Mouse (Mus musculus): Measurements from ENCODE around the gene Pola2. TPM values are rescaled to one million over a fixed set of nuclear protein-coding genes. Genes with fewer than 3 reads are reported as not detected.

Pola2 gene
- polyA plus RNA-seq, 1 experiment from 2014 or later = 83.7 TPM

DNA sequence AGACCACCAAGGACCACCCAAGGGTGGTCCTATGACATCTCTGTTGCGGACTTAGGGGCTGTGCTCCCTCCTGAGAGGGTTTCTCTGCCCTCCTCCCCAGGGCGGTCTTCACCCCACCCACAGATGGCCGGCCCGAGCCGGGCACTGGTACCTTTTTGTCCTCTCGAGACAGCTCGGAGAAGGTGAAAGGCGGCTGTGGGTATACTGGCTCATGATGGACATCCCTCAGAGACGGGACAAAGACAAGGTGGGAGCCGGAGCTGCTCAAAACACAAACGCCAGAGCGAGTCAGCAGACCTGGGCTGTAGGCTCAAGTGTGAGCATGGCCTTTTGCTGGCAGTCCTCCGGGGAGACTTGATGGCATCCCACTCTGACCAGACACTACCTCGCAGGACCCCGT is 20.6 kb downstream of the Pola2 start:
- Histone ChIP-seq H3K4me1 (replicated peaks) (peaks cover 3% of the 10 kb centered on the region; the same call in 1 of the 2 replicates), H3K9me3 (no peaks in the 10 kb centered on the region), H3K27me3 (ENCODE audit: insufficient read depth, poor library complexity, severe bottlenecking) (no peaks in the 10 kb centered on the region), H3K27ac (no peak overlapping the region), H3K36me3 (peaks cover 92% of the 10 kb centered on the region), H3K4me3 (no peak overlapping the region)
- WGBS = 92% methylated on average over 15 of the region's 15 CpGs
- DNase-seq (ENCODE audit: low spot score) = no peak

GRCm38 (mm10) chr19:5942581-5942980 is 21.4 kb downstream of the Pola2 start:
- WGBS = 91% methylated on average over 7 of the region's 7 CpGs
- peaks cover 11% of the 10 kb centered on the region for H3K4me1 ChIP-seq (replicated peaks)
- H3K9me3 ChIP-seq = no peaks in the 10 kb centered on the region
- H3K36me3 ChIP-seq = peaks cover 84% of the 10 kb centered on the region
- no peak for DNase-seq (ENCODE audit: low spot score)
- no peaks in the 10 kb centered on the region for H3K27me3 ChIP-seq (ENCODE audit: insufficient read depth, poor library complexity, severe bottlenecking)
- H3K27ac ChIP-seq = no peak overlapping the region
- H3K4me3 ChIP-seq = no peak overlapping the region

DNA sequence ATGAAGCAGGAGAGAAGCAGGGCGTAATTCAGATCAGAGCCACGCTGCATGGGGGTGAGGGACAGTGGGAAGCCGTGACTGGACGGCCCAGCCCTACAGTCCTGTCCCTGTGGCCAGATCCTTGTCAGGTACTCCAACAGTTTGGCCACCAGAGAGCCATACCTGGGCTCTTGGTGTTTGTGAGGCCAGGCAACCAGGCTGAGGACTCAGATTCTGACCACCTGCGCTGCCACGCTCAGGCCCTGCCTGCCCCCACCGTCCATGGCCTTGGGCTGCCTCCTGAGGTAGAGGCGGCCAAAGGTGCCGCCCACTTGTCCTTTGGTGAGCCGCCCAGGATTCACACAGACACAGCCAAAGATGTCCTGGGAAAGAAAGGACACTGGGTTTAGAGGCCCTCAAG is 23.3 kb downstream of the Pola2 start:
- H3K4me3 ChIP-seq = no peak overlapping the region
- WGBS = 92% methylated on average over 10 of the region's 10 CpGs
- H3K27ac ChIP-seq = no peak overlapping the region
- no peaks in the 10 kb centered on the region for H3K9me3 ChIP-seq
- DNase-seq (ENCODE audit: low spot score) = no peak
- peaks cover 21% of the 10 kb centered on the region for H3K4me1 ChIP-seq (replicated peaks)
- peaks cover 64% of the 10 kb centered on the region for H3K36me3 ChIP-seq
- H3K27me3 ChIP-seq (ENCODE audit: insufficient read depth, poor library complexity, severe bottlenecking) = no peaks in the 10 kb centered on the region

DNA sequence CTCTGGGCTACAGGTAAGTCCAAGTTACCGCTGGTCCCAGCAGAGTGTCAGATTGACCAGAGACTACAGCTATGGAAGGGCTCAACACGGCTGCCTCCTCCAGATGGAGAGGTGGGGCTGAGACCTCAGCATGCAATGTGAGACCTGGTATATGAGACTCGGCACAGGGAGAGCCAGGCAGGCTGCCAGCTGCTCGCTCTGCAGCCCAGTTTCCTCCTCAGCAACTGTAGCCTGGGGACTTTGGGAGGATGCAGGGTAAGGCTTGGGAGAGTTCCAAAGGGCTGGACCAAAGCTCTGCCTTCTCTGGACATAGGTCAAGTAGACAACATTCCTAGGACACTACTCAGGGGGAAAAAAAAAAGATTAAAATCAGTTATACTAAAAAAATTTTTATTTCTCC is 23.8 kb downstream of the Pola2 start:
- Histone ChIP-seq H3K36me3 (peaks cover 60% of the 10 kb centered on the region), H3K27ac (no peak overlapping the region), H3K9me3 (no peaks in the 10 kb centered on the region), H3K4me3 (no peak overlapping the region), H3K27me3 (ENCODE audit: insufficient read depth, poor library complexity, severe bottlenecking) (no peaks in the 10 kb centered on the region), H3K4me1 (replicated peaks) (peaks cover 26% of the 10 kb centered on the region)
- 82% methylated on average over 4 of the region's 4 CpGs for WGBS
- no peak for DNase-seq (ENCODE audit: low spot score)

- Histone ChIP-seq H3K36me3 (peaks cover 55% of the 10 kb centered on the region), H3K4me1 (replicated peaks) (peaks cover 31% of the 10 kb centered on the region), H3K4me3 (no peak overlapping the region), H3K9me3 (no peaks in the 10 kb centered on the region), H3K27me3 (ENCODE audit: insufficient read depth, poor library complexity, severe bottlenecking) (no peaks in the 10 kb centered on the region), H3K27ac (no peak overlapping the region)
- WGBS = 83% methylated on average over 5 of the region's 5 CpGs
- DNase-seq (ENCODE audit: low spot score) = no peak
Observed at GRCm38 (mm10) chr19:5939715-5940114, 24.3 kb downstream of the Pola2 start.

DNA sequence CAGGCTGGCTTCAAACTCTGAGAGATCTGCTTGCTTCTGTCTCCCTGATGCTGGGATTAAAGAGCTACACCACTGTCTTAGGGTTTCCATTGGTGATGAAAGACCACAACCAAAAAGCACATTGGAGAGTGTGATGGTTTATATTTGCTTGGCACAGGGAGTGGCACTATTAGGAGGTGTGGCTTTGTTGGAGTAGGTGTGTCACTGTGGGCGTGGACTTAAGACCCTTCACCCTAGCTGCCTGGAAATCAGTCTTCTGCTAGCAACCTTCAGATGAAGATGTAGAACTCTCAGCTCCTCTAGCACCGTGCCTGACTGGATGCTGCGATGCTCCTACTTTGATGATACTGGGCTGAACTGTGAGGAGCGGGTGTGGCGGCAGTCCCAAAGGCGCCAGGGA is 25.5 kb downstream of the Pola2 start:
- H3K9me3 ChIP-seq = no peaks in the 10 kb centered on the region
- H3K36me3 ChIP-seq = peaks cover 43% of the 10 kb centered on the region
- 89% methylated on average over 6 of the region's 6 CpGs for WGBS
- no peak overlapping the region for H3K27ac ChIP-seq
- no peak overlapping the region for H3K4me3 ChIP-seq
- no peaks in the 10 kb centered on the region for H3K27me3 ChIP-seq (ENCODE audit: insufficient read depth, poor library complexity, severe bottlenecking)
- peaks cover 32% of the 10 kb centered on the region for H3K4me1 ChIP-seq (replicated peaks)
- no peak for DNase-seq (ENCODE audit: low spot score)

DNA sequence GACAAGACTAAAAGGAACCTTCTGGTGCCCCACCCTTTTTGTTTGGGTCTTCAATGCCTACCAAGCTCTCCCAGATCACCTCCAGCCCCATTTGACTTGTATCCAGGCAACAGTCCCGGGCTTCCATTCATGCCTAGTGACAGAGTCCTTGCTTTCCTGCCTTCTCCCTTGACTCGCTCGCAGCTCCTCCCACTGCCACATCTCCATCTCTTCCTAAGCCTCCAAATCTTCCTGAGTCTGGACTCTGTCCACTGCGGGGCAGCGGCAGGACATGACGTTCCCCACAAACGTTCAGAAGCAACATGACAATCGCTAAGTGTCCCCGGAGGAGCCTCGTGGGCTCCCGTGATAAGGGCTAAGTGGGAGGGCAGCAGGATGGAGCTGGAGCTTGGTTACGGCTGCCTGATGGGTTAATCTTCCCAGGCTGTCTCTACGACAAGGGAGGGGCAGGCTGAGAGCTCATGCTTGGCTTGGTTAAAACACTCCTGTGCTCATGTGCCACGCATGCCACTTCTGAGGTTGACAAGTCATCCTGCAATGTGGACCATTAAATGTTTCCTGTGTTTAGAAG is 26.1 kb downstream of the Pola2 start:
- Histone ChIP-seq H3K4me3 (peak overlapping the region; percentile 23; the same call in 1 of the 2 replicates), H3K27me3 (ENCODE audit: insufficient read depth, poor library complexity, severe bottlenecking) (no peaks in the 10 kb centered on the region)
- WGBS = 34% methylated on average over 14 of the region's 14 CpGs

DNA sequence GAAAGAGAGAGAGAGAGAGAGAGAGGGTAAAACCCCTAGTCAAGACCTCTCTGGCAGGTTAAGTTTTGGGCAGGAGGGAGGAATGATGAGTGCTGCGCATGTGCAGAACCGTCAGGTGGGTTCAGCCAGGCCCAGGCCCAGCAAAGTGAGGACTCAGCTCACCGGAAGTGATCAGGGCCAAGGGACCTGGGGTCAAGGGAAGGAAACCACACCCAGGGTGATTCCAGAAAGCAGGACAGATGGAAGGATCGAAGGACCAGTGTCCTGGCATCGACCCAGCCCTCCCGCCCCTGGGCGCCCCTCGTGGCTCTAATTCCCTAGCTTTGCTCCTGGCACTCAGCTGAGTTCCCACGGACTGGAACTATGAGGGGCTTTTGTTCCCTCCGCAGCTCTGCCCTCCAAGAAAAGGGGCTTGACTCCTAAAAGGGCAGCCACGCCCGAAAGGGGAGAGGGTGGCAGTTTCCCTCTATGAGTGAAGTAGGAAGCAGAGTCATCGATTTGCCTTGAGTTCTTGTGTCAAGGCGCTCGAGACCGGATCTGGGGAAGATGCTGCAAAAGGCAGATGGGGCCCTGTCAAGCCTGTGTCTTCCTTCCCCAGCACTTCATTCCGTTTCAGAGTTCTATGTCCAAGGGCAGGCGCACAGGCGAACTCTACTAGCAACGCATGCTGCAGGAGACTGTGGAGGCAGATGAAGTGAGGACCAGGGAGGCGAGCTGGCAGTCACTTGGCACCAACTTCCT is 26.7 kb downstream of the Pola2 start:
- no peaks in the 10 kb centered on the region for H3K9me3 ChIP-seq
- DNase-seq (ENCODE audit: low spot score) = no peak
- no peaks in the 10 kb centered on the region for H3K27me3 ChIP-seq (ENCODE audit: insufficient read depth, poor library complexity, severe bottlenecking)
- WGBS = 77% methylated on average over 21 of the region's 21 CpGs
- peaks cover 32% of the 10 kb centered on the region for H3K4me1 ChIP-seq (replicated peaks)
- peak overlapping the region; percentile 67 for H3K27ac ChIP-seq
- H3K36me3 ChIP-seq = peaks cover 30% of the 10 kb centered on the region
- peak overlapping the region; percentile 23 for H3K4me3 ChIP-seq

More for the DNA sequence above, 26.1 kb downstream of the Pola2 start:
- DNase-seq (ENCODE audit: low spot score) = peak; percentile 27
- peak overlapping the region; percentile 67 for H3K27ac ChIP-seq
- no peaks in the 10 kb centered on the region for H3K9me3 ChIP-seq
- peaks cover 37% of the 10 kb centered on the region for H3K36me3 ChIP-seq
- peaks cover 32% of the 10 kb centered on the region for H3K4me1 ChIP-seq (replicated peaks)

GRCm38 (mm10) chr19:5935691-5936090 is 28.3 kb downstream of the Pola2 start:
- WGBS = 79% methylated on average over 5 of the region's 5 CpGs
- peaks cover 32% of the 10 kb centered on the region for H3K4me1 ChIP-seq (replicated peaks)
- no peak overlapping the region for H3K4me3 ChIP-seq
- H3K36me3 ChIP-seq = peaks cover 17% of the 10 kb centered on the region
- DNase-seq (ENCODE audit: low spot score) = no peak
- no peaks in the 10 kb centered on the region for H3K27me3 ChIP-seq (ENCODE audit: insufficient read depth, poor library complexity, severe bottlenecking)
- no peak overlapping the region for H3K27ac ChIP-seq
- H3K9me3 ChIP-seq = no peaks in the 10 kb centered on the region

- WGBS = 69% methylated on average over 3 of the region's 3 CpGs
- peak overlapping the region; percentile 46 for H3K27ac ChIP-seq
- no peak overlapping the region for H3K4me3 ChIP-seq
- peaks cover 12% of the 10 kb centered on the region for H3K36me3 ChIP-seq
- no peaks in the 10 kb centered on the region for H3K9me3 ChIP-seq
- DNase-seq (ENCODE audit: low spot score) = peak; percentile 16
- H3K4me1 ChIP-seq (replicated peaks) = peaks cover 32% of the 10 kb centered on the region
- no peaks in the 10 kb centered on the region for H3K27me3 ChIP-seq (ENCODE audit: insufficient read depth, poor library complexity, severe bottlenecking)
Observed at GRCm38 (mm10) chr19:5935266-5935665, 28.7 kb downstream of the Pola2 start.

GRCm38 (mm10) chr19:5929634-5930596 is 34.1 kb downstream of the Pola2 start:
- WGBS = 75% methylated on average over 14 of the region's 14 CpGs
- DNase-seq (ENCODE audit: low spot score) = no peak

GRCm38 (mm10) chr19:5928546-5928945 is 35.5 kb downstream of the Pola2 start:
- WGBS = 69% methylated on average over 3 of the region's 3 CpGs
- Histone ChIP-seq H3K36me3 (no peaks in the 10 kb centered on the region), H3K27ac (no peak overlapping the region), H3K9me3 (no peaks in the 10 kb centered on the region), H3K27me3 (ENCODE audit: insufficient read depth, poor library complexity, severe bottlenecking) (peaks cover 16% of the 10 kb centered on the region), H3K4me1 (replicated peaks) (peaks cover 39% of the 10 kb centered on the region), H3K4me3 (no peak overlapping the region)
- no peak for DNase-seq (ENCODE audit: low spot score)

More at GRCm38 (mm10) chr19:5929634-5930596, 34.1 kb downstream of the Pola2 start:
- Histone ChIP-seq H3K9me3 (no peaks in the 10 kb centered on the region), H3K27ac (no peak overlapping the region), H3K4me1 (replicated peaks) (peaks cover 29% of the 10 kb centered on the region), H3K4me3 (no peak overlapping the region), H3K36me3 (no peaks in the 10 kb centered on the region), H3K27me3 (ENCODE audit: insufficient read depth, poor library complexity, severe bottlenecking) (peaks cover 16% of the 10 kb centered on the region)
